Mouse (Mus musculus) midbrain, embryonic 12.5 days (tissue): Measurements from ENCODE around the gene Aqp5. TPM values are rescaled to one million over a fixed set of nuclear protein-coding genes. Genes with fewer than 3 reads are reported as not detected.

Source experiments
- ATAC-seq: fragments of 200-750 bp; cut with Nextera tagmentation; 2 replicates; pipeline ENCODE4 v1.8.0; 2017; ENCODE audit warnings: low read depth, moderate TSS enrichment, moderate library complexity; ENCODE audit not compliant: low FRiP score
- H3K27ac ChIP-seq: fragments of 300-500 bp; sonication (generic); replicated peaks from 2 replicates; pipeline ENCODE4 v1.5.1; 2016; ENCODE audit warnings: mild to moderate bottlenecking
- H3K27me3 ChIP-seq: fragments of 300-500 bp; sonication (generic); 2 replicates; pipeline ENCODE4 v1.6.1; 2016; ENCODE audit warnings: mild to moderate bottlenecking
- H3K36me3 ChIP-seq: fragments of 300-500 bp; sonication (generic); 2 replicates; pipeline ENCODE4 v1.6.1; 2016
- H3K4me1 ChIP-seq: fragments of 300-500 bp; sonication (generic); 2 replicates; pipeline ENCODE4 v1.6.1; 2016
- H3K4me2 ChIP-seq: fragments of 300-500 bp; sonication (generic); replicated peaks from 2 replicates; pipeline ENCODE4 v1.6.1; 2016; ENCODE audit warnings: mild to moderate bottlenecking, moderate library complexity
- H3K4me3 ChIP-seq: fragments of 300-500 bp; sonication (generic); 2 replicates; pipeline ENCODE4 v1.5.1; 2016; ENCODE audit warnings: mild to moderate bottlenecking
- H3K9ac ChIP-seq: fragments of 300-500 bp; sonication (generic); replicated peaks from 2 replicates; pipeline ENCODE4 v1.6.1; 2016; ENCODE audit warnings: mild to moderate bottlenecking, moderate library complexity
- H3K9me3 ChIP-seq: fragments of 300-500 bp; sonication (generic); 2 replicates; pipeline ENCODE4 v1.6.1; 2016; ENCODE audit warnings: mild to moderate bottlenecking
- WGBS: fragments of 180-500 bp; shearing (Covaris S2); methylation state at CpG from one replicate; pipeline ENCODE4 v1.1.7; 2016; 5-methylcytosine and 5-hydroxymethylcytosine counted together
- polyA plus RNA-seq: library from polyadenylated mRNA; unstranded; fragments of >200 nt; fragmentation: Nextera tagmentation; extraction: Ambion mirVana; gene quantifications from 2 replicates; pipeline ENCODE4 v1.2.1, GENCODE M21; 2016

Aqp5 gene
- polyA plus RNA-seq, 1 experiment from 2014 or later: 0.50 TPM

GRCm38 (mm10) chr15:99614753-99615152 lies 24.2 kb downstream of the Aqp5 start:
- no peak for ATAC-seq
- Histone ChIP-seq H3K4me3 (no peak overlapping the region), H3K9ac (no peak overlapping the region), H3K27me3 (peaks cover 16% of the 10 kb centered on the region), H3K36me3 (peaks cover 6% of the 10 kb centered on the region; the same call in 1 of the 2 replicates), H3K9me3 (no peaks in the 10 kb centered on the region), H3K4me2 (no peak overlapping the region; the same call in 1 of the 2 replicates), H3K4me1 (peaks cover 23% of the 10 kb centered on the region), H3K27ac (0 out of 2 replicates have a peak overlapping the region, but pooled peaks have one; percentile 0)
- 3% methylated on average over 12 of the region's 12 CpGs for WGBS

- 38% methylated on average over 9 of the region's 9 CpGs for WGBS
- H3K27me3 ChIP-seq: peaks cover 16% of the 10 kb centered on the region
- no peak for ATAC-seq
- peaks cover 23% of the 10 kb centered on the region for H3K4me1 ChIP-seq
- no peak overlapping the region for H3K9ac ChIP-seq
- H3K27ac ChIP-seq: no peak overlapping the region
- peaks cover 9% of the 10 kb centered on the region; the same call in 1 of the 2 replicates for H3K36me3 ChIP-seq
- H3K4me2 ChIP-seq: no peak overlapping the region
- no peaks in the 10 kb centered on the region for H3K9me3 ChIP-seq
- H3K4me3 ChIP-seq: no peak overlapping the region
Observed at GRCm38 (mm10) chr15:99615246-99615645, 24.7 kb downstream of the Aqp5 start.

- peaks cover 40% of the 10 kb centered on the region for H3K36me3 ChIP-seq
Observed at GRCm38 (mm10) chr15:99618595-99618994, 28.0 kb downstream of the Aqp5 start.

GRCm38 (mm10) chr15:99619821-99620220 lies 29.2 kb downstream of the Aqp5 start:
- WGBS: 85% methylated on average over 4 of the region's 4 CpGs
- H3K36me3 ChIP-seq: peaks cover 53% of the 10 kb centered on the region
- peaks cover 8% of the 10 kb centered on the region for H3K4me1 ChIP-seq
- no peak overlapping the region for H3K4me2 ChIP-seq
- H3K9ac ChIP-seq: no peak overlapping the region
- no peaks in the 10 kb centered on the region for H3K9me3 ChIP-seq
- H3K27ac ChIP-seq: 0 out of 2 replicates have a peak overlapping the region, but pooled peaks have one; percentile 30
- peaks cover 3% of the 10 kb centered on the region; the same call in 1 of the 2 replicates for H3K27me3 ChIP-seq
- ATAC-seq: no peak
- no peak overlapping the region for H3K4me3 ChIP-seq

More at GRCm38 (mm10) chr15:99618595-99618994, 28.0 kb downstream of the Aqp5 start:
- no peak for ATAC-seq
- H3K4me2 ChIP-seq: no peak overlapping the region
- no peak overlapping the region for H3K9ac ChIP-seq
- 92% methylated on average over 3 of the region's 3 CpGs for WGBS
- H3K27me3 ChIP-seq: peaks cover 13% of the 10 kb centered on the region
- H3K4me1 ChIP-seq: peaks cover 14% of the 10 kb centered on the region
- no peak overlapping the region for H3K4me3 ChIP-seq
- no peaks in the 10 kb centered on the region for H3K9me3 ChIP-seq
- no peak overlapping the region for H3K27ac ChIP-seq

GRCm38 (mm10) chr15:99622063-99622462 lies 31.5 kb downstream of the Aqp5 start:
- H3K9ac ChIP-seq: no peak overlapping the region
- H3K27ac ChIP-seq: no peak overlapping the region
- H3K27me3 ChIP-seq: peaks cover under 1% of the 10 kb centered on the region; the same call in 1 of the 2 replicates
- H3K36me3 ChIP-seq: peaks cover 75% of the 10 kb centered on the region
- no peak overlapping the region for H3K4me3 ChIP-seq
- no peaks in the 10 kb centered on the region for H3K9me3 ChIP-seq
- WGBS: 94% methylated on average over 11 of the region's 11 CpGs
- ATAC-seq: no peak
- no peaks in the 10 kb centered on the region for H3K4me1 ChIP-seq
- H3K4me2 ChIP-seq: no peak overlapping the region

GRCm38 (mm10) chr15:99631618-99632017 lies 41.0 kb downstream of the Aqp5 start:
- no peak for ATAC-seq
- H3K27ac ChIP-seq: no peak overlapping the region
- H3K27me3 ChIP-seq: no peaks in the 10 kb centered on the region
- peaks cover 92% of the 10 kb centered on the region for H3K36me3 ChIP-seq
- no peak overlapping the region for H3K4me3 ChIP-seq
- no peaks in the 10 kb centered on the region for H3K4me1 ChIP-seq
- peaks cover 4% of the 10 kb centered on the region; the same call in 1 of the 2 replicates for H3K9me3 ChIP-seq
- H3K9ac ChIP-seq: no peak overlapping the region
- H3K4me2 ChIP-seq: no peak overlapping the region

GRCm38 (mm10) chr15:99634702-99635101 lies 44.1 kb downstream of the Aqp5 start:
- no peak overlapping the region for H3K9ac ChIP-seq
- WGBS: 94% methylated on average over 7 of the region's 7 CpGs
- peaks cover 90% of the 10 kb centered on the region for H3K36me3 ChIP-seq
- no peaks in the 10 kb centered on the region for H3K27me3 ChIP-seq
- H3K4me1 ChIP-seq: 0 out of 2 replicates have a peak, but pooled peaks cover 3% of the 10 kb centered on the region
- H3K4me3 ChIP-seq: no peak overlapping the region
- peaks cover 4% of the 10 kb centered on the region; the same call in 1 of the 2 replicates for H3K9me3 ChIP-seq
- ATAC-seq: no peak
- no peak overlapping the region for H3K27ac ChIP-seq
- no peak overlapping the region for H3K4me2 ChIP-seq

- Histone ChIP-seq H3K4me2 (peak overlapping the region; percentile 9; the same call in 1 of the 2 replicates), H3K27ac (peak overlapping the region; percentile 84), H3K36me3 (peaks cover 71% of the 10 kb centered on the region), H3K9me3 (no peaks in the 10 kb centered on the region), H3K4me3 (no peak overlapping the region), H3K27me3 (no peaks in the 10 kb centered on the region), H3K9ac (no peak overlapping the region), H3K4me1 (peaks cover 4% of the 10 kb centered on the region; the same call in 1 of the 2 replicates)
- 55% methylated on average over 12 of the region's 12 CpGs for WGBS
- no peak for ATAC-seq
Observed at GRCm38 (mm10) chr15:99637405-99638123, 47.0 kb downstream of the Aqp5 start.

GRCm38 (mm10) chr15:99638124-99638485 lies 47.5 kb downstream of the Aqp5 start:
- H3K9ac ChIP-seq: no peak overlapping the region
- 77% methylated on average over 5 of the region's 5 CpGs for WGBS
- H3K36me3 ChIP-seq: peaks cover 65% of the 10 kb centered on the region
- no peaks in the 10 kb centered on the region for H3K9me3 ChIP-seq
- H3K4me2 ChIP-seq: no peak overlapping the region
- peaks cover 6% of the 10 kb centered on the region; the same call in 1 of the 2 replicates for H3K4me1 ChIP-seq
- H3K27ac ChIP-seq: peak overlapping the region; percentile 84
- H3K4me3 ChIP-seq: no peak overlapping the region
- ATAC-seq: peak; percentile 47; the same call in 1 of the 2 replicates
- no peaks in the 10 kb centered on the region for H3K27me3 ChIP-seq

- no peak overlapping the region for H3K9ac ChIP-seq
- H3K4me3 ChIP-seq: no peak overlapping the region
- H3K4me2 ChIP-seq: no peak overlapping the region
- H3K27ac ChIP-seq: peak overlapping the region; percentile 46; the same call in 1 of the 2 replicates
- ATAC-seq: no peak
- no peaks in the 10 kb centered on the region for H3K9me3 ChIP-seq
- H3K27me3 ChIP-seq: no peaks in the 10 kb centered on the region
- WGBS: 72% methylated on average over 6 of the region's 6 CpGs
- H3K36me3 ChIP-seq: peaks cover 24% of the 10 kb centered on the region
- peaks cover 36% of the 10 kb centered on the region for H3K4me1 ChIP-seq
Observed at GRCm38 (mm10) chr15:99642622-99643021, 52.0 kb downstream of the Aqp5 start.

- Histone ChIP-seq H3K27me3 (no peaks in the 10 kb centered on the region), H3K4me3 (no peak overlapping the region), H3K4me2 (no peak overlapping the region), H3K36me3 (peaks cover 17% of the 10 kb centered on the region), H3K27ac (peak overlapping the region; percentile 56), H3K9ac (no peak overlapping the region), H3K9me3 (no peaks in the 10 kb centered on the region), H3K4me1 (peaks cover 47% of the 10 kb centered on the region)
- no peak for ATAC-seq
- WGBS: 71% methylated on average over 10 of the region's 10 CpGs
Observed at GRCm38 (mm10) chr15:99643832-99644231, 53.2 kb downstream of the Aqp5 start.
